Mouse (Mus musculus) activated CD4-positive, CD25-positive, alpha-beta regulatory T cell (primary cell): ENCODE results near the gene Nmb. TPM values are rescaled to one million over a fixed set of nuclear protein-coding genes. Genes with fewer than 3 reads are reported as not detected.

Source experiments
- polyA plus RNA-seq, 2 experiments: library from polyadenylated mRNA; unstranded; fragments of 100-300 nt; shearing (Covaris generic); gene quantifications; one replicate each; pipeline ENCODE4 v1.2.1; 2017

Gene Nmb
- polyA plus RNA-seq, result 10 to 100 TPM; 42.6 to 58.1 TPM

DNA sequence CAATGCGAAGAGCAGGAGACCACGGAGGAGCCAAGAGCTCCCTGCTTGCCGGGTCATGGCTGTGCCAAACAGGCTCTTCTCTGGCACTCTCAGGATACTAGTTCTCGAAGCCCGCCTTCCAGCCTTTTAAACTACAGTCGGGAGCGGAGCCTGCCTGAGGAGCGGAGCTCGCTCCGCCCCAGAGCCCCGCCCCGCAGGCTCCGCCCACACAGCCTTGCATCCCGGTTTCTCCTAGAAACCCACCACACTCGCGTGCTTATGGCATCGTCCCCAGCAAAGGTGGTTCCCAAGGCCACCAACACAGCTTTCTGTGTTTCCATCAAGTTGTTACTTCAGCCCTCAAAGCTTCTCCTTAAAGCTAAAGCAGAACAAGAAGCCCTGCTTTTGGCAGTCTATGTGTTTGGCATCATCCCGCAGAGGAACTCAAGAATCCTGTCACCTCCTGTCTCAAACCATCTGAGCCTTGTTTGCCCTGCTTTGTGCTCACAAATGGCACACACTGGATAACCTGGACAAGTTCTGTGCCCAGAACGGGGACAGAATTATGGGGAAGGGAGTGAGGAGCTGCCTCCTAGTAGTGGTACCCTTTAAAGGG is at the start of gene Nmb:
Gene Nmb, minus strand, starts transcription at position 156 of the 595 bp plus-strand sequence.

DNA sequence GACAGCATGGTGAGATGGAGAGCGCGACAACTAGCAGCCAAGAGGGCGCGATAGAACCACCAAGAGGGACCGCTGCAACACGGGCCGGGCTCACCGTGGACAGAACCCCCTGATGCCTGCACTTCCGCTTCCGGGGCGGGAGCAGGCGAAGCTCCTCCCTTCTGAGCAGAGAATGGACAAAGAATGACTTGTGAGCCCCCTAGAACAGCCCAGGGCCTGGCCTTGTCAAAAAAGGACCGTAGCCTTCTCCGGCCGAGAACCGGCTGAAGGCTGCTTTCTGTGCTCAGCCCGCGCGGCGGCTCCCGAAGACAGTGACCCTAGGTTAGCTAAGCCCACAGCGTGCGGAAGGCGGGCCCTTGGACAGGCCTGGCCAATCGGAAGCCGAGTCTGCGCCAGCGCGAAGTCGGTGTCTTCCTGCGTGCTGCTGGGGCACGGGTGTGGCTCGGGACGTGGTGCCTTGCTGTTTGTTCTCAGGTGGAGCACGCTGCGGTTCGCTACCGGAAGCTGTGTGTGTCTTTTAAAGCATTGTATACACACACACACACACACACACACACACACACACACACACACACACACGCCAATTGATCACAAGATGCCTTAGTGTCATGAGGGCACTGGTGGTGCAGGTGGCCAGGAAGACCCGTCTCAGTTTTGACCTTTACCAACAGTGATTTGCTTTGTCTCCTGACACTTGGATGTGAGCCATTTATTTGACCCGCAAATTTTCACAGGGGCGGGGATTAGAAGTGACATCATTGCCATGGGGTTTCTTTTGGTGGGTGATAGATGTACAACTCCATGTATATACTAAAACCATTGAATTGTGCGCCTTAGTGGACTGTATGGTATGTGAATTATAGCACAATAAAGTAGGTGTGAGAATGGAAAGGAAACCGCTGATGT is 42.8 kb upstream of the Nmb start, which contains the start of gene Sec11a:
Gene Sec11a, minus strand, starts transcription at position 336 of the 906 bp plus-strand sequence.

DNA sequence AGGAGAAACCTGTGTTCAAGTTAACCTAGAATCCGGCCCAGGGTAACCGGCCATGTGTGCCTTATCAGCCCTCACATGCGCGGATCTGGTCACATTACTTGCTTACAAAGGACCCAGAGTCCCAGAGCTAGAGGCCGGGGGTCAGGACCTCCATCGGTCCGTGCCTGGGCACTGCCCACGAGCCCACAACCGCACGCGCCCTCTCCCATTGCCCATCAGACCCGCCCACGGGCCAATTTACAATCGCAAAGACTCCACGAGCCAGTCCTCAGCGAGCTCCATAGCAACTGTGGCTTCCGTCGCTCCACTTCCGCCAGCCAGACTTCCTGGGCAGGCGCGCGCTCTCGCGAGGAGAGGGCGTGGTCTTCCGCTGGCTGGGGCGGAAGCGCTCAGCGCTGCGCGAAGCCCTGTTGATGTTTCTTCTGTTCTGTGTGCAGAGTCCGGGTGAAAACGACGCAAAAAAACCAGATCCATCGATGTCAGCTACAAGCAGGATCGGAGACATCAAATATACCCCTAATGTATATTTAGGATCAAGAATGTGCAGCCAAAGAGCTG is 3.9 kb downstream of the Nmb start, which contains the start of gene Wdr73:
Gene Wdr73, minus strand, starts transcription at position 326 of the 558 bp plus-strand sequence.

DNA sequence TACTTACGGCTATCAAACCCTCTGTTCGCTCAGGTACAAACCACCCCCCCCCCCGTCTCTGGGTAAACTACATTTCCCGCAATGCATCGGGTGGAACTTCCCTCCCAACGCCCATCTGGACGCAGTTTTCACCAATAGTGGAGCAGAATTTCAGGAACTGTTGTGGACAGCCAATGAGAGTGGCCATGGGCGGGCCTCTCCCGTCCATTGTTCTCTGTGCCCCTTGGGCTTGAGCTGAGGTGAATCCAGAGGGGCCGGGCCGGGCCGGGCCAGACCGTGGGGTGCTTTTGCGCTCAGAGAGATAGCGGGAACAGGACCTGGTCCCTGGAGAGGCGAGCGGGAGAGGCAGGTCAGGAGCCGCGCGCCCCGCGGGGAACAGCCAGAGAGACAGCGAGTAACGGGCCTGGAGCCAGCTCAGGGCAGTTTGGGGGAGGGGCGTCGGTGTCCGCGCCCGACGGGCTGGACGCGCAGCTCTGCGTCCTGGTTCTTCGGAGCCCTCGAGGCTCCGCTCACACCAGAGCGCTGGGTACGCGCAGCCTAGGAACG is 44.1 kb downstream of the Nmb start, which contains the start of gene Zscan2:
Gene Zscan2, plus strand, starts transcription at position 192 of the 546 bp plus-strand sequence.

Other genes with a start within 250 kb of the Nmb start
- gene Crtc3, start 216.2 kb downstream of the Nmb start, polyA plus RNA-seq, result 10 to 100 TPM; 42.1 to 79.9 TPM
- gene Iqgap1, start 79.1 kb downstream of the Nmb start, polyA plus RNA-seq, result 100 to 1,000 TPM; 132 to 235 TPM
- gene Zscan2, start 44.2 kb downstream of the Nmb start, polyA plus RNA-seq, result 1 to 10 TPM in 1 of 2 experiments, under 1 TPM in 1; 0.50 to 2.4 TPM
- 10 to 100 TPM; 26.5 to 31.7 TPM for gene Wdr73, start 3.8 kb downstream of the Nmb start, polyA plus RNA-seq
- gene Sec11a, start 42.7 kb upstream of the Nmb start, polyA plus RNA-seq, result 100 to 1,000 TPM; 326 to 350 TPM
- 10 to 100 TPM; 50.0 to 52.5 TPM for gene Zfp592, start 88.6 kb upstream of the Nmb start, polyA plus RNA-seq
- under 1 TPM; 0.08 to 0.12 TPM for gene Alpk3, start 152.5 kb upstream of the Nmb start, polyA plus RNA-seq
- under 1 TPM in 1 of 2 experiments, not detected in 1; 0.07 TPM for gene Slc28a1, start 209.7 kb upstream of the Nmb start, polyA plus RNA-seq